In genomic region chr19:34846005-34846404, GRCm38 (mm10) we compare ENCODE assay signal across 16 mouse cellular contexts. TPM values are rescaled to one million over a fixed set of nuclear protein-coding genes. Genes with fewer than 3 reads are reported as not detected.
DNase-seq lines count a peak whose midpoint lies in the region; ATAC-seq lines count a peak whose summit lies in the region.
"Had no signal": no experiment of that assay in that cellular context is flagged by ENCODE, and none has a peak within 500 bp of the region (broad histone marks: within the 10 kb centered on the region; RNA-seq: fewer than 3 reads in every experiment).

No protein-coding gene starts in this region.

- H3K27ac ChIP-seq in heart, embryonic 15.5 days, result no peak overlapping the region
- peak overlapping the region; percentile 9; the same call in 1 of the 2 replicates for H3K27ac ChIP-seq in liver, embryonic 16.5 days (ENCODE audit: low read length)
- H3K27ac ChIP-seq: embryonic facial prominence, embryonic 12.5 days; hindbrain, embryonic 15.5 days; limb, embryonic 15.5 days had no signal

- H3K4me3 ChIP-seq in heart, embryonic 15.5 days, result no peak overlapping the region
- H3K4me3 ChIP-seq in liver, embryonic 16.5 days (ENCODE audit: low read depth, low read length), result peak overlapping the region; percentile 27; the same call in 1 of the 2 replicates
- H3K4me3 ChIP-seq: embryonic facial prominence, embryonic 12.5 days; hindbrain, embryonic 15.5 days; limb, embryonic 15.5 days had no signal

- peak overlapping the region; percentile 16; the same call in 1 of the 2 replicates for H3K4me2 ChIP-seq in heart, embryonic 15.5 days
- peak overlapping the region; percentile 48 for H3K4me2 ChIP-seq in liver, embryonic 16.5 days (ENCODE audit: low read depth, low read length)
- H3K4me2 ChIP-seq: embryonic facial prominence, embryonic 12.5 days; hindbrain, embryonic 15.5 days; limb, embryonic 15.5 days had no signal

- no peaks in the 10 kb centered on the region for H3K27me3 ChIP-seq in heart, embryonic 15.5 days
- H3K27me3 ChIP-seq in liver, embryonic 16.5 days (ENCODE audit: control insufficient read depth, insufficient read depth, low read depth, low read length), result no peaks in the 10 kb centered on the region
- H3K27me3 ChIP-seq: embryonic facial prominence, embryonic 12.5 days; hindbrain, embryonic 15.5 days; limb, embryonic 15.5 days; Patski had no signal

- H3K36me3 ChIP-seq in heart, embryonic 15.5 days, result no peaks in the 10 kb centered on the region
- H3K36me3 ChIP-seq in liver, embryonic 16.5 days (ENCODE audit: control insufficient read depth, insufficient read depth), result no peaks in the 10 kb centered on the region
- H3K36me3 ChIP-seq: embryonic facial prominence, embryonic 12.5 days; hindbrain, embryonic 15.5 days; limb, embryonic 15.5 days had no signal

- H3K9me3 ChIP-seq in heart, embryonic 15.5 days (replicated peaks), result no peaks in the 10 kb centered on the region
- no peaks in the 10 kb centered on the region for H3K9me3 ChIP-seq in liver, embryonic 16.5 days (replicated peaks; ENCODE audit: control insufficient read depth, low read length)
- H3K9me3 ChIP-seq: embryonic facial prominence, embryonic 12.5 days; hindbrain, embryonic 15.5 days; limb, embryonic 15.5 days had no signal

- H3K9ac ChIP-seq in heart, embryonic 15.5 days, result no peak overlapping the region
- no peak overlapping the region; the same call in 1 of the 2 replicates for H3K9ac ChIP-seq in liver, embryonic 16.5 days (ENCODE audit: low read depth, low read length)
- H3K9ac ChIP-seq: embryonic facial prominence, embryonic 12.5 days; hindbrain, embryonic 15.5 days; limb, embryonic 15.5 days had no signal

- peaks cover 37% of the 10 kb centered on the region for H3K4me1 ChIP-seq in heart, embryonic 15.5 days (replicated peaks)
- peaks cover 29% of the 10 kb centered on the region for H3K4me1 ChIP-seq in liver, embryonic 16.5 days (ENCODE audit: control insufficient read depth, low read depth, low read length)

- WGBS in heart, embryonic 15.5 days, result 58% methylated on average over 7 of the region's 7 CpGs
- 35% methylated on average over 7 of the region's 7 CpGs for WGBS in liver, embryonic 16.5 days (ENCODE audit: insufficient replicate concordance)

- intact Hi-C loops in heart, postnatal 14 days (cut with DNase I), result no loop called here

- DNase-seq in heart, postnatal 14 days, result no peak
- peak; percentile 10 for DNase-seq in thymus, postnatal 0 days (ENCODE audit: low spot score)
- DNase-seq in thymus, postnatal 10 days (ENCODE audit: low spot score in 2 of 2), result no peak
- no peak for DNase-seq in right cerebral cortex, postnatal 25 days
- DNase-seq in layer of hippocampus, adult 11-12 months (ENCODE audit: low spot score), result no peak
- DNase-seq in frontal cortex, adult 2 months (ENCODE audit: extremely low spot score in 1 of 2, low spot score in 1 of 2), result no peak
- DNase-seq: adrenal gland, postnatal 25 days; cerebellum, adult 8-10 months; heart, adult 11 months had no signal

- no peak for ATAC-seq in heart, embryonic 15.5 days (replicated peaks; ENCODE audit: insufficient number of reproducible peaks, insufficient read depth, low FRiP score, low read depth)
- peak; percentile 42 for ATAC-seq in liver, embryonic 16.5 days (ENCODE audit: low read depth)
- ATAC-seq: forebrain, embryonic 16.5 days; Patski had no signal

RNA-seq across cellular contexts. Expression of gene Pank1, which starts 33.2 kb away (rescaled TPM):
- 13.1 and 15.5 TPM in 2 replicates for polyA plus RNA-seq in heart, embryonic 15.5 days (2015; fragmentation: Nextera tagmentation; extraction: Ambion mirVana)
- total RNA-seq in heart, postnatal 14 days (2021), result 10 to 100 TPM; 38.0 to 41.1 TPM
- polyA plus RNA-seq in thymus, postnatal 0 days (2015; fragmentation: Nextera tagmentation; extraction: Ambion mirVana), result 2.5 and 3.0 TPM in 2 replicates
- 10.0 and 10.7 TPM in 2 replicates for polyA plus RNA-seq in liver, embryonic 16.5 days (2015; fragmentation: Nextera tagmentation; extraction: Ambion mirVana)
- polyA plus RNA-seq in frontal cortex, adult 2 months (2012; rRNA removed), result 7.5 and 8.4 TPM in 2 replicates
